In the genomic region with DNA sequence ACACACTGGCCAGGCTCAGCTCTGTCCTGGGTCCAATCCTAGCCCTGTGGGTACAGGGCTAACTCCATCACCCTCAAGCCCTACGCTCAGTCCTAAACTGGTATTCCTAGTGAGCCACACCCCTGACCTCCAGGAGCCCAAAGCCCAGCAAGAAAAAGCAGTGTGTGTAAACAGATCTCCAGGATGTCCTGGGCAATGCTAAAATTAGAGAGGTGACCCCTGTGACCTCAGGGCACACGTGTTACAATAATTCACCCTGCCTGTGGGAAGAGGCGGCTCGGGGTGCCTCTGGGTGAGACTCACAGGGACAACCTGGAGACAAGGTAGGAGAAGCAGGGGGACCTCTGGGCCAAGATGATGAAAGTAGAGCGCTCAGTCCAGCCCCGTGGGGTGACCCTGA, we compare ENCODE assay signal across 16 mouse cellular contexts. TPM values are rescaled to one million over a fixed set of nuclear protein-coding genes. Genes with fewer than 3 reads are reported as not detected.
DNase-seq lines count a peak whose midpoint lies in the region; ATAC-seq and TF ChIP-seq lines count a peak whose summit lies in the region.
"Had no signal": no experiment of that assay in that cellular context is flagged by ENCODE, and none has a peak within 500 bp of the region (broad histone marks: within the 10 kb centered on the region; RNA-seq: fewer than 3 reads in every experiment).

No protein-coding gene starts in this region.

- no peak overlapping the region for H3K9ac ChIP-seq in heart, adult 2 months (ENCODE audit: low read depth, low read length)
- H3K9ac ChIP-seq in heart, embryonic 11.5 days (ENCODE audit: low read depth, low read length) = no peak overlapping the region
- H3K9ac ChIP-seq in lung, embryonic 16.5 days (ENCODE audit: low read length) = no peak overlapping the region
- H3K9ac ChIP-seq in stomach, embryonic 16.5 days (ENCODE audit: low read length) = 0 out of 2 replicates have a peak overlapping the region, but pooled peaks have one; percentile 23
- H3K9ac ChIP-seq in forebrain, embryonic 13.5 days = no peak overlapping the region
- H3K9ac ChIP-seq: forebrain, embryonic 12.5 days; hindbrain, embryonic 14.5 days; limb, embryonic 13.5 days; midbrain, embryonic 12.5 days had no signal

- H3K4me2 ChIP-seq in heart, embryonic 11.5 days = no peak overlapping the region
- H3K4me2 ChIP-seq in lung, embryonic 16.5 days (ENCODE audit: low read depth, low read length) = peak overlapping the region; percentile 1; the same call in 1 of the 2 replicates
- no peak overlapping the region for H3K4me2 ChIP-seq in stomach, embryonic 16.5 days (ENCODE audit: low read depth, low read length)
- no peak overlapping the region for H3K4me2 ChIP-seq in forebrain, embryonic 13.5 days
- H3K4me2 ChIP-seq: forebrain, embryonic 12.5 days; hindbrain, embryonic 14.5 days; limb, embryonic 13.5 days; midbrain, embryonic 12.5 days had no signal

- no peaks in the 10 kb centered on the region for H3K27me3 ChIP-seq in heart, adult 2 months (ENCODE audit: control insufficient read depth, insufficient read depth, low read length)
- H3K27me3 ChIP-seq in heart, embryonic 11.5 days (ENCODE audit: control insufficient read depth, insufficient read depth, low read length) = 0 out of 2 replicates have a peak, but pooled peaks cover 3% of the 10 kb centered on the region
- no peaks in the 10 kb centered on the region for H3K27me3 ChIP-seq in lung, embryonic 16.5 days (ENCODE audit: control insufficient read depth, insufficient read depth, low read depth, low read length)
- H3K27me3 ChIP-seq in stomach, embryonic 16.5 days (ENCODE audit: control insufficient read depth, insufficient read depth, low read length) = no peaks in the 10 kb centered on the region
- H3K27me3 ChIP-seq in forebrain, embryonic 13.5 days = no peaks in the 10 kb centered on the region
- H3K27me3 ChIP-seq: limb, embryonic 13.5 days had no signal

- H3K9me3 ChIP-seq in heart, embryonic 11.5 days (replicated peaks; ENCODE audit: control insufficient read depth, low read length) = no peaks in the 10 kb centered on the region
- no peaks in the 10 kb centered on the region for H3K9me3 ChIP-seq in lung, embryonic 16.5 days (ENCODE audit: control insufficient read depth, low read length)
- no peaks in the 10 kb centered on the region for H3K9me3 ChIP-seq in stomach, embryonic 16.5 days (replicated peaks; ENCODE audit: control insufficient read depth, low read length)
- H3K9me3 ChIP-seq in forebrain, embryonic 13.5 days (replicated peaks) = no peaks in the 10 kb centered on the region
- H3K9me3 ChIP-seq: forebrain, embryonic 12.5 days; limb, embryonic 13.5 days; midbrain, embryonic 12.5 days had no signal

- no peak overlapping the region for H3K4me3 ChIP-seq in heart, adult 2 months
- no peak overlapping the region for H3K4me3 ChIP-seq in heart, embryonic 11.5 days (ENCODE audit: low read depth, low read length)
- no peak overlapping the region for H3K4me3 ChIP-seq in lung, embryonic 16.5 days (ENCODE audit: low read length)
- no peak overlapping the region for H3K4me3 ChIP-seq in lung, adult 2 months (replicated peaks; ENCODE audit: extremely low read depth, low read depth, low read length)
- H3K4me3 ChIP-seq in stomach, embryonic 16.5 days (replicated peaks; ENCODE audit: low read length) = no peak overlapping the region
- no peak overlapping the region for H3K4me3 ChIP-seq in forebrain, embryonic 13.5 days
- H3K4me3 ChIP-seq: forebrain, embryonic 12.5 days; limb, embryonic 13.5 days; midbrain, embryonic 12.5 days had no signal

- peak in 1 of 2 experiments; percentile 31 for DNase-seq in heart, adult 2 months
- DNase-seq in lung, adult 2 months = no peak
- DNase-seq in gastrocnemius, postnatal 25 days = peak; percentile 57
- no peak for DNase-seq in left cerebral cortex, postnatal 14 days (ENCODE audit: low spot score in 2 of 2)
- DNase-seq: cerebellum, postnatal 14 days; lung, postnatal 10 days had no signal

- H3K4me1 ChIP-seq in heart, adult 2 months (ENCODE audit: control insufficient read depth, insufficient read depth, low read length) = peaks cover 3% of the 10 kb centered on the region
- no peaks in the 10 kb centered on the region for H3K4me1 ChIP-seq in heart, embryonic 11.5 days (ENCODE audit: control insufficient read depth, insufficient read depth, low read length)
- H3K4me1 ChIP-seq in lung, embryonic 16.5 days (replicated peaks; ENCODE audit: control insufficient read depth, insufficient read depth, low read length) = peaks cover 32% of the 10 kb centered on the region
- peaks cover 8% of the 10 kb centered on the region for H3K4me1 ChIP-seq in lung, adult 2 months (ENCODE audit: control insufficient read depth, insufficient read depth, low read length)
- peaks cover 44% of the 10 kb centered on the region for H3K4me1 ChIP-seq in stomach, embryonic 16.5 days (ENCODE audit: control insufficient read depth, insufficient read depth, low read length)
- H3K4me1 ChIP-seq in forebrain, embryonic 13.5 days = no peaks in the 10 kb centered on the region
- H3K4me1 ChIP-seq: limb, embryonic 13.5 days; midbrain, embryonic 12.5 days had no signal

- intact Hi-C loops in heart, adult 2 months (cut with DNase I) = no loop called here
- intact Hi-C loops in left cerebral cortex, postnatal 14 days (cut with DNase I) = no loop called here

- TF ChIP-seq POLR2A in heart, adult 2 months (IDR thresholded peaks at IDR 0.05; ENCODE audit: insufficient read depth, low read depth, low read length) = no peak
- TF ChIP-seq POLR2A in lung, adult 2 months (IDR thresholded peaks at IDR 0.05; ENCODE audit: borderline replicate concordance, extremely low read depth, low read depth, low read length) = no peak

- TF ChIP-seq CTCF in heart, adult 2 months (IDR thresholded peaks at IDR 0.05) = no peak
- TF ChIP-seq CTCF in lung, adult 2 months (IDR thresholded peaks at IDR 0.05; ENCODE audit: insufficient read depth, low read length) = no peak

- H3K27ac ChIP-seq in heart, adult 2 months = peak overlapping the region; percentile 36
- H3K27ac ChIP-seq in heart, embryonic 11.5 days (ENCODE audit: low read depth, low read length) = no peak overlapping the region
- H3K27ac ChIP-seq in lung, embryonic 16.5 days (ENCODE audit: low read length) = peak overlapping the region; percentile 70; the same call in 1 of the 2 replicates
- H3K27ac ChIP-seq in stomach, embryonic 16.5 days (ENCODE audit: low read length) = peak overlapping the region; percentile 93
- H3K27ac ChIP-seq in forebrain, embryonic 13.5 days = no peak overlapping the region
- H3K27ac ChIP-seq: forebrain, embryonic 12.5 days; hindbrain, embryonic 14.5 days; limb, embryonic 13.5 days; midbrain, embryonic 12.5 days had no signal

- H3K79me2 ChIP-seq in heart, adult 2 months (replicated peaks; ENCODE audit: control insufficient read depth, insufficient read depth, low read length) = no peaks in the 10 kb centered on the region

- no peak for ATAC-seq in heart, embryonic 11.5 days (replicated peaks; ENCODE audit: insufficient number of reproducible peaks, low FRiP score, low TSS enrichment)
- ATAC-seq in lung, embryonic 16.5 days (ENCODE audit: low read depth) = no peak
- ATAC-seq in stomach, embryonic 16.5 days (ENCODE audit: insufficient read depth, low FRiP score) = no peak
- no peak for ATAC-seq in forebrain, embryonic 13.5 days
- ATAC-seq: CD4-positive, CD25-positive, alpha-beta regulatory T cell, adult 4 months had no signal

- no peak for TF ChIP-seq EP300 in heart, adult 2 months (IDR thresholded peaks at IDR 0.05; ENCODE audit: insufficient read depth, low read depth, low read length)

- no peaks in the 10 kb centered on the region for H3K36me3 ChIP-seq in heart, adult 2 months (ENCODE audit: control insufficient read depth, insufficient read depth, low read length)
- no peaks in the 10 kb centered on the region for H3K36me3 ChIP-seq in heart, embryonic 11.5 days (ENCODE audit: control insufficient read depth, insufficient read depth, low read length)
- no peaks in the 10 kb centered on the region for H3K36me3 ChIP-seq in lung, embryonic 16.5 days (ENCODE audit: control insufficient read depth, insufficient read depth, low read length)
- no peaks in the 10 kb centered on the region for H3K36me3 ChIP-seq in stomach, embryonic 16.5 days (ENCODE audit: control insufficient read depth, insufficient read depth, low read length)
- no peaks in the 10 kb centered on the region for H3K36me3 ChIP-seq in forebrain, embryonic 13.5 days (ENCODE audit: poor library complexity, severe bottlenecking)
- H3K36me3 ChIP-seq: forebrain, embryonic 12.5 days; limb, embryonic 13.5 days; midbrain, embryonic 12.5 days had no signal

- WGBS in heart, adult 2 months = 54% methylated on average over 6 of the region's 6 CpGs
- 47% methylated on average over 6 of the region's 6 CpGs for WGBS in heart, embryonic 11.5 days (ENCODE audit: insufficient replicate concordance)
- WGBS in lung, embryonic 16.5 days = 50% methylated on average over 6 of the region's 6 CpGs
- 43% methylated on average over 6 of the region's 6 CpGs for WGBS in lung, adult 2 months
- WGBS in stomach, embryonic 16.5 days = 49% methylated on average over 6 of the region's 6 CpGs
- WGBS in forebrain, embryonic 13.5 days = 81% methylated on average over 6 of the region's 6 CpGs

RNA-seq across cellular contexts. Expression of a gene that starts 6.8 kb away (rescaled TPM):
- 1 to 10 TPM; 6.1 to 8.1 TPM for total RNA-seq in heart, adult 2 months (2021)
- 17.7 and 19.1 TPM in 2 replicates for polyA plus RNA-seq in heart, adult 2 months (2012; rRNA removed)
- polyA plus RNA-seq in heart, embryonic 11.5 days (2014; fragmentation: Nextera tagmentation; extraction: Ambion mirVana) = 2.8 and 5.0 TPM in 2 replicates
- 96.1 and 116 TPM in 2 replicates for polyA plus RNA-seq in lung, embryonic 16.5 days (2015; fragmentation: Nextera tagmentation; extraction: Ambion mirVana)
- 134 and 177 TPM in 2 replicates for polyA plus RNA-seq in lung, adult 2 months (2012; rRNA removed)
- 1 to 10 TPM; 4.0 to 5.2 TPM for total RNA-seq in gastrocnemius, postnatal 25 days (2021)
- 65.5 and 80.3 TPM in 2 replicates for polyA plus RNA-seq in stomach, embryonic 16.5 days (2015; fragmentation: Nextera tagmentation; extraction: Ambion mirVana)
- 1 to 10 TPM; 8.4 to 8.7 TPM for total RNA-seq in left cerebral cortex, postnatal 14 days (2021)
- polyA plus RNA-seq in forebrain, embryonic 13.5 days (2015; fragmentation: Nextera tagmentation; extraction: Ambion mirVana) = 14.2 and 18.0 TPM in 2 replicates

RNA-seq across cellular contexts. Expression of a gene that starts 28.0 kb away (rescaled TPM):
- not detected for total RNA-seq in heart, adult 2 months (2021)
- polyA plus RNA-seq in heart, adult 2 months (2012; rRNA removed) = not detected in 2 replicates
- polyA plus RNA-seq in heart, embryonic 11.5 days (2014; fragmentation: Nextera tagmentation; extraction: Ambion mirVana) = not detected in 2 replicates
- 0.72 and 0.87 TPM in 2 replicates for polyA plus RNA-seq in lung, embryonic 16.5 days (2015; fragmentation: Nextera tagmentation; extraction: Ambion mirVana)
- polyA plus RNA-seq in lung, adult 2 months (2012; rRNA removed) = 0.76 and 0.96 TPM in 2 replicates
- not detected for total RNA-seq in gastrocnemius, postnatal 25 days (2021)
- polyA plus RNA-seq in stomach, embryonic 16.5 days (2015; fragmentation: Nextera tagmentation; extraction: Ambion mirVana) = 1.4 and 1.6 TPM in 2 replicates
- total RNA-seq in left cerebral cortex, postnatal 14 days (2021) = under 1 TPM; 0.15 to 0.19 TPM
- not detected in 2 replicates for polyA plus RNA-seq in forebrain, embryonic 13.5 days (2015; fragmentation: Nextera tagmentation; extraction: Ambion mirVana)
- polyA plus RNA-seq: CD4-positive, CD25-positive, alpha-beta regulatory T cell, adult 4 months; embryonic facial prominence, embryonic 14.5 days; forebrain, embryonic 12.5 days; limb, embryonic 13.5 days; midbrain, embryonic 12.5 days had no signal

Comparison
In these comparisons a context has a peak if more than half of its experiments do, and no peak if none do; other contexts are left out.
1. H3K27ac ChIP-seq: peak in heart, adult 2 months (single experiment), lung, embryonic 16.5 days (single experiment) and stomach, embryonic 16.5 days (single experiment); none in heart, embryonic 11.5 days (single experiment) and forebrain, embryonic 13.5 days (single experiment).